Mouse (Mus musculus) spleen, postnatal 4 days (tissue): Measurements from ENCODE around the gene Kif26a.

ENCODE experiments used
- DNase-seq, 2 experiments: peaks; one replicate each; pipeline ENCODE4 v3.0.0; 2022; ENCODE audit warnings: low spot score in 2 of 2

Gene Kif26a

DNA sequence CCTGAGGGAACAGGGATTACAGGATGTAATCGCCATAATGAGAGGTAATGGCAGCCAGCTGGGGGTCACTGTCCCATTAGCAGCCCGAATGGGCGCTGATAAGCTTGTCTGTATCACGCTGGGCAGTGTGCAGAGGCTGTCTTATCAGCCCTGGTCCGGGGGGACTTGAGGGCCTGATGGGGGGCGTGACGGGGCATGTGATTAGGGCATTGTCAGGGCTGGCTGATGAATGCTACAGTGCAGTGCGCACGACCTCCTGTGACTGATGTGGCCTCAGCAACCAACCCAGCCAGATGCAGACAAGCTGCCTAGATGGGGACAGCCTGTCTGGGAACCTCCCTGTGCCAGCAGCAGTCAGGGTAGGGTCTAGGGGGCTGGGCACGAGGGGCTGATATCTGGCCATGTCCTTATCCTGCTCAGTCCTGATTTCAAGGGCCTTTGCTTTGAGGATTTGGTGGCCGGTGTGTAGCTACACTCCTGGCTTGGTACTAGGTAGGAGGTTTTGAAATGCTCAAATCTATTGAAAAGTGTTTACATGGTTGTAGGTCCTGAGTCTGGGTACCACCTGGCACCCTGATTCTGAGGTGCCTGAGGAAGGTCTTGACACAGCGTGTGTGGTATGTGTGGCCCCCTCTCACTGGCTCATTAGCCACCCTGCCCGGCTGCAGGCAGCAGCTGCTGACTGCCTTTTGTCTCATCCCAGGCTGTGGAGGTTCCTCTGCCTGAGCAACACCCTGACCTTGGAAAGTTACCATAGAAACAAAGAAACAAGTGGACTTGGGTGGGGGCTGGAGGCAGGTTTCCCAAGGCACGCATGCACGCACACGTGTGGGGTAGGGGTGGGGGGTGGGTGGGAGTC, 18.2 kb downstream of the Kif26a start:
- no peak for DNase-seq

DNA sequence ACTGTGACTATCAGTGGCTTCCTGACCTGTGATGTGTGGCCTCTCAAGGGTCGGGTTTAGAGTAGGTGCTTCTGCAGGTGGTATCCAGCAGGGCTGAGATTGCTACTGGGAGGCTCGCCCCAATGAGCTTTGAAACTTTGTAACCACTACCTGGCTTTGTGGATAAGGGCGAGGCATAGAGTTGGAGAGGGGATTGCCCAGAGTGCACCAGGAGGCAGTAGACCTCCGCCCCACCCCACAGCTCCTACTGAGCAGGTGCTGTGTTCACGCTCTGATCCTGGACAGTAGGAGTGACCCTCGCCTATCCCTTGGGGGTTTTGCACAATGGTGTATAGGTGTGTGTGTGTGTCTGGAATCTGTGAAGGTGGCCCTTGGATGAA, 18.8 kb downstream of the Kif26a start:
- DNase-seq, result no peak

DNA sequence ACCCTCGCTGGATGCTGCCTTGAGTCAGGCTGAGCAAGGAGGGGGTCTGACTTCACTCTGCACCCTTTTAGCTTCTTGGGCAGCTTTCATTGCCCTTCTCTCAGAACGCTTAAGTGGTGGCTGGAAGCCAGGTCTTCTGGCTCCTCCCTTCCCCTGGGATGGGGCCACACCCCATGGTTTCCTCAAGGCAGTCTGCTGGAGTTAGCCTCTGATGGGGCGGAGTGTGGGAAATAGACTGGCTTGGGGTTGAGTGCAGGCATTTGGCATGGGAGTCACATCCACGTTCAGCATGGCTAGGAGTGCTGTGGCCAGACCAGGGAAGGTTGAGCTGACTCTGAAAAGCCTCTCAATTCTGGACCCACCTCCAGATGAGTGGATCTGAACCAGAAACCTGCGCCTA, 23.2 kb downstream of the Kif26a start:
- no peak for DNase-seq

DNA sequence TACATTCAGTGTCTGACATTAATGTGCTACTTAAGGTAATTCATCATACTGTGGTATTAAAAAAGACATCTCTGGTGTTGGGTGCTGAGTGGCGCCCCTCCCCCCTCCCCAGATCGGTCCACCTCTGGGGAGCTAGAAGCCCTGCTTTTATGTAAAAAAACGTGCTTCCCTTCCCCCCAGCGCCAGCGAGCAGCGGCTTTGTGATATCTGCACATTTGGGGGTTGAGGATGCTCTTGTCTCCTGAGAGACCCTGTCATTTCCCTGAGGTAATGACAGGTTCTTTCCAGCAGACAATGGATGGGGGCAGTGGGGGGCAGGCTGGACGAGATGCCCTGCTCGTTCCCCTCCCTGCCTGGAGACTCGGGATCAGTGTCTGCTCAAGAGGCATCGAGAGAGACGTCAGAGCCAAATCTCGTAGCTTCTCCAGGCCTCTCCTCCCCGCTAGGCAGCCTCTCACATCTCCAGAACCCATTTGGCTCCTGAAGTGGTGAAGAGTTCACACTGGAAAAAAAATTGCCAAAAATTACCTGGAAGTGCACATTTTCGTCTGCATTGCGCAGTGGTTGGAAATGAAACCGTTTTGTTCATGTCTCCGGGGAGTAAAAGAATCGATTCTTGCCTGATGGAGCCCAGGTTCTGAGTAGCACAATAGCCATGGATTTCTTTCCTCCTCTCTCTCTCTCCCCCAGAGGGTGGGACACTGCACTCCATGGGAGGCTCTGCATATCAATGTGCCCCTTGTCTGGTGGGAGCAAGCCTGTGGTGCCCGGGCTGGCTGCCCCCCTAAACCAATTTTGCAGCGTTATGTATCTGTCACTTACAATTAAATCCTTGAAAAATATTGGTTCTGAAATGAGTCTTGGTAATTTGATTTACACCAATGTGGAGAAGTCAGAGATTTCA, 24.9 kb downstream of the Kif26a start:
- DNase-seq, result no peak

- DNase-seq, result no peak
These were observed 25.6 kb downstream of the Kif26a start for GRCm38 (mm10) chr12:112171657-112172056.

GRCm38 (mm10) chr12:112172214-112172613, 26.2 kb downstream of the Kif26a start:
- DNase-seq, result no peak

- no peak for DNase-seq
These were observed 31.7 kb downstream of the Kif26a start for GRCm38 (mm10) chr12:112177679-112178078.

GRCm38 (mm10) chr12:112179687-112180086, 33.7 kb downstream of the Kif26a start:
- no peak for DNase-seq

- no peak for DNase-seq
These were observed 36.1 kb downstream of the Kif26a start for GRCm38 (mm10) chr12:112181921-112182608.

GRCm38 (mm10) chr12:112182609-112182955, 36.6 kb downstream of the Kif26a start:
- no peak for DNase-seq

- no peak for DNase-seq
These were observed 37.7 kb downstream of the Kif26a start for GRCm38 (mm10) chr12:112183675-112184074.

GRCm38 (mm10) chr12:112184390-112184789, 38.4 kb downstream of the Kif26a start:
- DNase-seq, result no peak

DNA sequence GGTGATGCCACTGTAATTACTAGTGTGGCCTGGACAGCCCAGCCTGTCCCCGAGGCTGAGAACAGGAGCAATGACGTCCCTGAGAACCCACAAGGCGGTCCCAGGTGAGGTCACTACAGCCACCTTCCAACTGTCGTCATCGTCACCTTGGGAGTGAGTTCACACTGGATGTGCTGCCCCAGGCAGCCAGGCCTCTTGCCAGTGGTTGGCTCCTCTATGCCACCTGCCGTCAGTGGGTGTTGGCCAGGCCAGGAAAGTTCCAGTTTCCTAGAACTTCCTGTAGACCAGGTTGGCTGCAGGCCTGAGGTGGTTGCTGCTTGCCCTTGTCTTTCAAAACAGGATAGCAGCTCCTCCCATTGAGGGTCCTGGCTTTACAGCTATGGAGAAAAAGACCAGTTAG, 40.9 kb downstream of the Kif26a start:
- DNase-seq, result no peak

GRCm38 (mm10) chr12:112191753-112192152, 45.7 kb downstream of the Kif26a start:
- no peak for DNase-seq

GRCm38 (mm10) chr12:112195019-112195418, 49.0 kb downstream of the Kif26a start:
- no peak for DNase-seq

DNA sequence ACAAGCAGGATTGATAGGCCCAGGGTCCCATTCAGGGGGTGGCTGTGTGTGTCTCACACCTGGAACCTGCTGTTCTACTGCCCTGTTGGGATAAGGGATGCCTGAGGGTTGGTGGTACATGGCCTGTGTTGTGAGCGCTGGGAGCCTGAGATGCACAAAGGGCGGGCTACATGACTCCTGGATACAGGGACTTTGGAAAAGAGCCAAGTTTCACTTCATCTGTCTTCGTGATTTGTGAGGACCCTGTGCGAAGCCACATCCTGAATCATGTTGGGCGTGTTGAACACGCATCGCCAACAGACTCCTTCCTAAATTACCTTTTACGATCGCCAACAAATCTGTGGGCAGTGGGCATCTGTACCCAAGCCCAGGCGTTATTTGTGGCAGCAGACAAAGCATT, 50.6 kb downstream of the Kif26a start:
- DNase-seq, result no peak

- DNase-seq, result no peak
These were observed 53.4 kb downstream of the Kif26a start for GRCm38 (mm10) chr12:112199363-112199762.

DNA sequence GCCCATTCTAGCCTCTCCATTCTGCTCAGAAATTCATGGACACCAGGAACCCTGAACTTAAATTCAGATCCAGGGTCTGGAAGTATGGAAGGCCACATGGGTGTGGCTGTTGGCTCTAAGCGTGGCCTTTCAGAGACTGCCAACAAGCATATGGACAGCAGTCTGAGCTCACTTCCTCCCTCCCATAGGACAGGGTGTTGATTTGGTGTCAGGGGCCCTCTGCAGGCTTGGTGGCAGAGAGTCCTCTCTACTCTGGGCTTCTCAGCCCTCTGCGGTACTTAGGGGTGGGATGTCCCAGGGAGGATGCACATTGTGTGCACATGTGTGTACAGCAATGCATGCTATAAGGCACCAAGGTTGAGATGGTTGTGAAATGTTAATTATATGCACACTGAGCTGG, 54.0 kb downstream of the Kif26a start:
- no peak for DNase-seq

GRCm38 (mm10) chr12:112207163-112207562, 61.2 kb downstream of the Kif26a start:
- DNase-seq, result no peak

DNA sequence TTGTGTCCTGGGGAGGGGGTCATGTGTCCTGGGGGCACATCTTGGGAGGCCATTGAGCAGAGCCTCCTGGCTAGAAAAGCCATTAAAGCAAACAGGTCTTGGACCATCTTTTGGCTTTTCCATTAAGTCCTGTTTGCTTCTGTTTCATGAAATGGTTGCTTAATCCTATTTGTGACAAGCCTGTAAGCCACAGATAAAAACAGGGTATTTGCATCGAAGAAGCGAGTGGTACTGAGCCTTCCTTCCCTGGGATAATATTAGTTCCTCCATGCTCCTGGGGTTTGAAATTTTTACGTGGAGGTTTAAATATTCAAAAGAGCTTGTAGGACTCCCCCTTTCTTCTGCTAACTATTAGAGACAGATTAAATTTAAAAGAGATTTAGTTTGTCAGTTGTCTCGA, 61.7 kb downstream of the Kif26a start:
- no peak for DNase-seq

DNA sequence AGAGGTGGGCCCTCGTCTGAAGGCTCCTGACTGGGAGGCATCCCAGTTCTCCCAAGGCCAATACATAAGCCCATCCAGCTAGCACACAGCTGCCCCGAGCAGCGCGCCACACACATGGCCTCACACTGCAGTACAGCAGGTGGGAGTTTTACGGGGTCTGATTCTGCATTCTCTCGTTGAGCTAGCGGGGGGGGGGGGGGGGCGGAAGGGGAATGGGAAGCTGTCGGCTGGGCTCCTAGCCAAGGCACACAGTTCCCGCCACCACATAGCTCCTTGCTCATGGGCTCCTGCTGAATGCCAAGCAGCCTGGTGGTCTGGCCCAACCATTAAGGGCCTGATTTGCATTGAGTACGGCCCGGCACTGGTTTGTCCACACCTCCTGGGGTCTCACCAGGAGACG, 64.6 kb downstream of the Kif26a start:
- no peak for DNase-seq

- DNase-seq, result no peak
These were observed 68.4 kb downstream of the Kif26a start for GRCm38 (mm10) chr12:112214441-112214857.
